Mouse (Mus musculus): ENCODE measurements around the gene Slc39a13. TPM values are rescaled to one million over a fixed set of nuclear protein-coding genes. Genes with fewer than 3 reads are reported as not detected.
"Not testable (repeated sequence)": the region's sequence is repeated elsewhere in the genome, so short reads cannot be mapped to it uniquely, and the experiment has no call there.

Slc39a13 gene
- total RNA-seq (2021), result 10 to 100 TPM; 23.3 to 31.2 TPM

GRCm38 (mm10) chr2:91070076-91070800 lies at the start of gene Slc39a13:
Gene Slc39a13 (minus strand): TSS chr2:91070417.
- DNase-seq (ENCODE audit: extremely low spot score in 1 of 2, low spot score in 1 of 2), result peak; percentile 97 to 98

GRCm38 (mm10) chr2:91119551-91119950 lies 49.3 kb upstream of the Slc39a13 start:
- DNase-seq (ENCODE audit: extremely low spot score in 1 of 2, low spot score in 1 of 2), result no peak

GRCm38 (mm10) chr2:91119061-91119460 lies 48.8 kb upstream of the Slc39a13 start:
- DNase-seq (ENCODE audit: extremely low spot score in 1 of 2, low spot score in 1 of 2), result no peak

- DNase-seq (ENCODE audit: extremely low spot score in 1 of 2, low spot score in 1 of 2), result no peak
These were observed 48.4 kb upstream of the Slc39a13 start for GRCm38 (mm10) chr2:91118647-91119046.

- no peak for DNase-seq (ENCODE audit: extremely low spot score in 1 of 2, low spot score in 1 of 2)
These were observed 47.5 kb upstream of the Slc39a13 start, which contains the start of gene Mybpc3 for GRCm38 (mm10) chr2:91117585-91118275. Gene Mybpc3 (plus strand): TSS chr2:91118144.

- no peak for DNase-seq (ENCODE audit: extremely low spot score in 1 of 2, low spot score in 1 of 2)
These were observed 46.6 kb upstream of the Slc39a13 start for GRCm38 (mm10) chr2:91116842-91117241.

- DNase-seq (ENCODE audit: extremely low spot score in 1 of 2, low spot score in 1 of 2), result no peak
These were observed 45.4 kb upstream of the Slc39a13 start for GRCm38 (mm10) chr2:91115578-91115970.

- DNase-seq (ENCODE audit: extremely low spot score in 1 of 2, low spot score in 1 of 2), result peak; percentile 90 to 99
These were observed 44.8 kb upstream of the Slc39a13 start for GRCm38 (mm10) chr2:91114781-91115577.

GRCm38 (mm10) chr2:91113852-91114251 lies 43.6 kb upstream of the Slc39a13 start:
- no peak for DNase-seq (ENCODE audit: extremely low spot score in 1 of 2, low spot score in 1 of 2)

GRCm38 (mm10) chr2:91113334-91113733 lies 43.1 kb upstream of the Slc39a13 start:
- DNase-seq (ENCODE audit: extremely low spot score in 1 of 2, low spot score in 1 of 2), result no peak

GRCm38 (mm10) chr2:91112491-91112890 lies 42.3 kb upstream of the Slc39a13 start:
- no peak for DNase-seq (ENCODE audit: extremely low spot score in 1 of 2, low spot score in 1 of 2)

GRCm38 (mm10) chr2:91111832-91112231 lies 41.6 kb upstream of the Slc39a13 start:
- DNase-seq (ENCODE audit: extremely low spot score in 1 of 2, low spot score in 1 of 2), result not testable (repeated sequence)

GRCm38 (mm10) chr2:91110429-91110828 lies 40.2 kb upstream of the Slc39a13 start:
- DNase-seq (ENCODE audit: extremely low spot score in 1 of 2, low spot score in 1 of 2), result no peak

GRCm38 (mm10) chr2:91109807-91110385 lies 39.7 kb upstream of the Slc39a13 start:
- DNase-seq (ENCODE audit: extremely low spot score in 1 of 2, low spot score in 1 of 2), result no peak

GRCm38 (mm10) chr2:91109241-91109640 lies 39.0 kb upstream of the Slc39a13 start:
- DNase-seq (ENCODE audit: extremely low spot score in 1 of 2, low spot score in 1 of 2), result no peak

- no peak for DNase-seq (ENCODE audit: extremely low spot score in 1 of 2, low spot score in 1 of 2)
These were observed 37.9 kb upstream of the Slc39a13 start for GRCm38 (mm10) chr2:91108156-91108555.

GRCm38 (mm10) chr2:91101124-91101740 lies 31.0 kb upstream of the Slc39a13 start:
- peak; percentile 82 to 99 for DNase-seq (ENCODE audit: extremely low spot score in 1 of 2, low spot score in 1 of 2)

GRCm38 (mm10) chr2:91098156-91098555 lies 27.9 kb upstream of the Slc39a13 start:
- DNase-seq (ENCODE audit: extremely low spot score in 1 of 2, low spot score in 1 of 2), result no peak

- no peak for DNase-seq (ENCODE audit: extremely low spot score in 1 of 2, low spot score in 1 of 2)
These were observed 26.8 kb upstream of the Slc39a13 start for GRCm38 (mm10) chr2:91097015-91097414.

GRCm38 (mm10) chr2:91096524-91096923 lies 26.3 kb upstream of the Slc39a13 start:
- no peak for DNase-seq (ENCODE audit: extremely low spot score in 1 of 2, low spot score in 1 of 2)

Data from layer of hippocampus, postnatal 25 days (tissue).